Mouse (Mus musculus) gastrocnemius, adult 8-10 months (tissue): ENCODE measurements around the gene Olig1. TPM values are rescaled to one million over a fixed set of nuclear protein-coding genes. Genes with fewer than 3 reads are reported as not detected.

ENCODE experiments used
- DNase-seq, 2 experiments: peaks; one replicate each; pipeline ENCODE4 v3.0.0; 2022; ENCODE audit warnings: low spot score in 2 of 2
- total RNA-seq, 4 experiments: library from RNA; stranded (reverse); gene quantifications; 2 replicates each; pipeline ENCODE4 v1.2.4; 2022

Olig1 gene
- total RNA-seq, 4 experiments from 2014 or later, result not detected

DNA sequence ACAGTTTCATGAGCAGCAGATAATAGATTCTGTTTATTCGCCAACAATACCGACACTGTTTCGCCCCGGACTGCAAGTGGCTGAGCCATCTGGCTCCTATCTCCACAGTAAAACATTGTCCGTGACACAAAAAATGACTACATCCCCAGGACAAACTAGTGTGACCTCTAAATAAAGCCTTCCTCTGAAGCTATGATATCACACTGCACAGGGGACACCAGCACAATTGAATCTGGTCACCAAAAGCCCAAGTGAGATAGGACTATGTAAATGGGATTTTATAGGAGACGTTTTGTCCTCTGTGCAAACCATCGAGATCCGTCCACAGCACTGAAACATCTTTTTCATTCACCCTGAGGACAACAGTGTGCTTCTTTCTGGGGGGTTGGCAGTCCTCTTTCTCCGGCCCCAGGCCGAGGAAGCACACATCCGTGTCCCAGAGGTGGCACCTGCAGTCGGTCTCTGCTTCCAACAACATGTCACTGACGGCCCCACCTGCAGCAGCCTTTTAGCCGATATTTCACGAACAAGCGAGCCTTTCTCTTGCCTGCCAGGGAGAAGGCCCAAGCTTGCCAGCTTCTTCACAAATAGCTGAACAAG lies 36.0 kb downstream of the Olig1 start:
- DNase-seq, result no peak

DNA sequence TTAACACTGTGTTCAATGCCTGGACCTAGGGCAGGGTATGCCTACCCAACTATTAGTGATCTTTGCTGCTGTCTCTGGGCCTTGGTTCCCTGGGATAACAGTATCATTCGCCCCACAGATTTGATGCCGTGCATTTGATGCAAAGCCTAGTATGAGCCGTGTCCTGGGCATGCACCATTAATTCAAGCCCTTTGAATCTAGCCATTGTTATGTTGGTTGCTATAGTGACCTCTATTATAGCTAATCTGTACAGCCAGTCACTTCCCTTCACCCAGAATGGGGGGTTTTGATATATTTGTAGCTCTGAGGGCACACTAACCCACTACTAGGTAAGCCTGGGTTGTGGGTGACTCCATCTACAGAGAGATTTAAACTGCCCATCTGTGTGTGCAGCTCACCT lies 40.3 kb downstream of the Olig1 start:
- no peak for DNase-seq

DNA sequence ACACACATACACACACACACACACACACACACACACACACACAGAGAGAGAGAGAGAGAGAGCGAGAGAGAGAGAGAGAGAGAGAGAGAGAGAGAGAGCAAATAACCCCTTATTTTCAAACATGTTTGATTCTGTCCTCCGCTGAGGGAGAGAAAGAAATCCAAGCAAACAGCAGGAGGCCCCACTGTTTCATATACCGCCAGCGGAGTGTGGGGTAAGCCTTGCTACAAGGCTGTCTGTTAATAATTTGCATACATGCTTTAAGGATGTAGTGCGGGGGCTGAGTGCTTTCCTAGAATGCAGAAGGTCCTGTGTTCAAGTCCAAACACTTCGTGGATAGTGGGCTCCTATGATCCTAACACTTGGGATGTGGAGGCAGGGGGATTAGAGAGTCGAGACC lies 43.3 kb downstream of the Olig1 start:
- DNase-seq, result no peak

GRCm38 (mm10) chr16:91314114-91314775 lies 44.7 kb downstream of the Olig1 start:
- DNase-seq, result peak; percentile 6 to 33

GRCm38 (mm10) chr16:91320191-91320590 lies 50.6 kb downstream of the Olig1 start:
- no peak for DNase-seq

DNA sequence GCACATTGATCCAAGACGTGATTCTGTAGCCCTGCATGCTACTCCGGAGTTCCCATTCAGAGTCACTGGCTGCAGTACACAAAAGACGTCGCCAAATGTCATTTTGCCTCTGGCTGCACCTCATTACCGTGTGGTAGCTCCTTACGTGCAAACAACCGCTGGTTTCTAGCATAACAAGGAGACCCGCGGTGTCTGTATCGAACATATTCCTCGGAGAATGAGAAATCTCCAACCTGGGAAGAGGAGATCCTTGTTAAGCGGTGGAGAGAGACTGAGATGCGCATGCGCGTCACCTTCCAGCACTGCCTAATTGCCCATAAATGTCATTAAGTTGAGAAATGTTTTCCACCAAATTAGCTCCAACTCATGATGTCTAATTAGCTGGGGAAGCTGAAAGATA lies 51.0 kb downstream of the Olig1 start:
- no peak for DNase-seq

Other genes starting within 250 kb of the Olig1 start
- gene Paxbp1, start 225.2 kb upstream of the Olig1 start, total RNA-seq, result 10 to 100 TPM in 1 of 4 experiments, 1 to 10 TPM in 3; 5.0 to 10.3 (median 6.2) TPM
- under 1 TPM in 3 of 4 experiments, not detected in 1; 0.19 to 0.39 (median 0.34) TPM for gene 4932438H23Rik, start 174.7 kb upstream of the Olig1 start, total RNA-seq
- gene Olig2, start 44.3 kb upstream of the Olig1 start, total RNA-seq, result not detected
- gene Ifnar2, start 103.0 kb downstream of the Olig1 start, total RNA-seq, result 1 to 10 TPM; 2.6 to 5.1 (median 4.2) TPM
- 1 to 10 TPM in 1 of 4 experiments, not detected in 3; 1.3 TPM for gene Gm21970, start 121.9 kb downstream of the Olig1 start, total RNA-seq
- 1 to 10 TPM; 4.4 to 6.4 (median 5.0) TPM for gene Il10rb, start 136.4 kb downstream of the Olig1 start, total RNA-seq
- 10 to 100 TPM in 1 of 4 experiments, 1 to 10 TPM in 3; 8.4 to 10.3 (median 8.6) TPM for gene Ifnar1, start 215.5 kb downstream of the Olig1 start, total RNA-seq